Mouse (Mus musculus) heart, postnatal 0 days (tissue): ENCODE measurements at regions not wholly inside any gene's neighbourhood (a gene's known extent, or its start where the extent isn't known, plus 50 kb on each side); places are given as distances from the start of the nearest gene placed in this dataset.

Experiments used
- ATAC-seq: fragments of 200-750 bp; cut with Nextera tagmentation; 2 replicates; pipeline ENCODE4 v1.8.0; 2017; ENCODE audit warnings: low read depth, moderate number of reproducible peaks, moderate library complexity; ENCODE audit not compliant: insufficient read depth
- DNase-seq: peaks from one replicate; pipeline ENCODE4 v3.0.0-alpha.2; 2016; ENCODE audit warnings: low spot score
- H3K27ac ChIP-seq: fragments of 300-500 bp; sonication (generic); 2 replicates; pipeline ENCODE4 v1.5.1; 2014; ENCODE audit warnings: low read depth, mild to moderate bottlenecking
- H3K27me3 ChIP-seq: fragments of 300-500 bp; sonication (generic); 2 replicates; pipeline ENCODE4 v1.6.1; 2014; ENCODE audit warnings: low read length, mixed read lengths; ENCODE audit not compliant: control insufficient read depth, insufficient read depth
- H3K36me3 ChIP-seq: fragments of 300-500 bp; sonication (generic); replicated peaks from 2 replicates; pipeline ENCODE4 v1.6.1; 2014; ENCODE audit warnings: low read length, mixed read lengths; ENCODE audit not compliant: control insufficient read depth, insufficient read depth
- H3K4me1 ChIP-seq: fragments of 300-500 bp; sonication (generic); 2 replicates; pipeline ENCODE4 v1.6.1; 2014; ENCODE audit warnings: antibody characterized with exemption; ENCODE audit not compliant: control insufficient read depth, insufficient read depth
- H3K4me2 ChIP-seq: fragments of 300-500 bp; sonication (generic); 2 replicates; pipeline ENCODE4 v1.6.1; 2014; ENCODE audit warnings: low read depth, mild to moderate bottlenecking, low read length, moderate library complexity
- H3K4me3 ChIP-seq: fragments of 300-500 bp; sonication (generic); 2 replicates; pipeline ENCODE4 v1.5.1; 2014; ENCODE audit warnings: low read depth, low read length
- H3K9ac ChIP-seq: fragments of 300-500 bp; sonication (generic); replicated peaks from 2 replicates; pipeline ENCODE4 v1.6.1; 2014; ENCODE audit warnings: low read depth, low read length, mixed read lengths
- H3K9me3 ChIP-seq: fragments of 300-500 bp; sonication (generic); replicated peaks from 2 replicates; pipeline ENCODE4 v1.6.1; 2016; ENCODE audit warnings: low read length; ENCODE audit not compliant: control insufficient read depth
- CTCF ChIP-seq: IDR thresholded peaks from 2 replicates; pipeline ENCODE4 v1.5.1; 2016; ENCODE audit warnings: antibody characterized with exemption, control low read depth, low read depth
- EP300 ChIP-seq: IDR thresholded peaks from 2 replicates; pipeline ENCODE4 v1.6.1; 2016; ENCODE audit warnings: antibody characterized with exemption, low read depth
- WGBS: fragments of 180-500 bp; shearing (Covaris S2); extraction: QIAGEN DNeasy Blood & Tissue Kit; methylation state at CpG from one replicate; pipeline ENCODE4 v1.1.7; 2014; 5-methylcytosine and 5-hydroxymethylcytosine counted together

DNA sequence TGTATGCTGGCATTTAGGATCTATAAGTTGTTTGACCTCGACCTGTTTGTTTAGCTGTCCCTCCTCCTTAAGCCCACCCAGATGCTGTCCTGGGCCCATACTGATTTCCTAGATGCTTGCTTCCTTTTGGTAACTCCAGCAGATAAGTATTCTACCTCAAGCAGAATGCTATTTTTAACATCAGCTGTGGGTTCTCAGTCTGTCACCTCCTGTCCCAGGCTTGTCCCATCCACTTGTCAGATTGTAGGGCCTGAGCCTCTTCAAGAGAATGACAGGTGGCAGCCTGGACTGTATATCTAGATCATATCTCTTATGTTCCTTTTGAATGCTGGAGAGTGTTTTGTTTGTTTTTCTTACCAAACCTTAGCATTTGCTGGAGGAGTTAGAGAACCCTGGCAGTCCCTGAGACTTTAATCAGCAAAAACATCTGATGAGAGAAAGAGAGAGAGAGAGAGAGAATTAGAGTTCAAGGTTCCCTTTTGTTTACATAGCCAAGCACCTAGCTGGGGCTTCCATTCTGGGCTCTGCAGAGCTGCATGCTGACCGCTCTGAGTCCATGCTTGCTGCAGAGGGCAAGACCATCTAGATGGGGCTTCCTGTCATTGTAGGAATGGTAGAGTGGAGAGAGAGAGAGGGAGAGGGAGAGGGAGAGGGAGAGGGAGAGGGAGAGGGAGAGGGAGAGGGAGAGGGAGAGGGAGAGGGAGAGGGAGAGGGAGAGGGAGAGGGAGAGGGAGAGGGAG is 89.7 kb upstream of the Map1b start:
- no peak overlapping the region for H3K27ac ChIP-seq
- 0 out of 2 replicates have a peak, but pooled peaks cover 4% of the 10 kb centered on the region for H3K9me3 ChIP-seq
- 33% methylated on average over 2 of the region's 2 CpGs for WGBS
- no peak overlapping the region for H3K4me3 ChIP-seq
- no peak overlapping the region for H3K9ac ChIP-seq
- no peaks in the 10 kb centered on the region for H3K36me3 ChIP-seq
- DNase-seq (peak; percentile 19), ATAC-seq (no peak)
- peaks cover 18% of the 10 kb centered on the region for H3K4me1 ChIP-seq
- H3K27me3 ChIP-seq = no peaks in the 10 kb centered on the region
- TF ChIP-seq EP300 (no peak), CTCF (no peak)
- no peak overlapping the region for H3K4me2 ChIP-seq

DNA sequence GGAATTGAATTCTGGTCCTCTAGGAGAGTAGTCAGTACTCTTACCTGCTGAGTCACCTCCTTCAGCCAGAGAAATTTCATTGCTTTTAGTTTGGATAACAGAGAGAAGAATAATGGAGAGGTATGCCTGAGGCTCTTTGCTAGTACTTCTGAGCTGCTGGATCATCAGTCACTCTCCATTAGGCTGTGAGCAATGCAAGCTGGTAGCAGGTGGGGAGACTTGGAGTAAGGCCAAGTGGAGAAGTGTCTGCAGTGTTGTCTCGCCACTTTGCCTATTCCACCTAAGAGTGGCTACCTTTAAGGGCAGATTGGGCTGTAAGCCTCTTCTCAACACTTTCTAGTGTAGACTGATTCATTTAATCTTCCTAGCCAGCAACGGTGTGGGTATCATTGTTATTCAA is 81.6 kb upstream of the Map1b start:
- Histone ChIP-seq H3K4me2 (no peak overlapping the region), H3K9ac (no peak overlapping the region), H3K36me3 (no peaks in the 10 kb centered on the region), H3K27me3 (no peaks in the 10 kb centered on the region; the same call in 1 of the 2 replicates), H3K4me3 (no peak overlapping the region), H3K27ac (no peak overlapping the region), H3K9me3 (no peaks in the 10 kb centered on the region), H3K4me1 (no peaks in the 10 kb centered on the region)
- TF ChIP-seq EP300 (no peak), CTCF (no peak)
- WGBS = 42% methylated on average over 2 of the region's 2 CpGs
- DNase-seq (no peak), ATAC-seq (no peak)

DNA sequence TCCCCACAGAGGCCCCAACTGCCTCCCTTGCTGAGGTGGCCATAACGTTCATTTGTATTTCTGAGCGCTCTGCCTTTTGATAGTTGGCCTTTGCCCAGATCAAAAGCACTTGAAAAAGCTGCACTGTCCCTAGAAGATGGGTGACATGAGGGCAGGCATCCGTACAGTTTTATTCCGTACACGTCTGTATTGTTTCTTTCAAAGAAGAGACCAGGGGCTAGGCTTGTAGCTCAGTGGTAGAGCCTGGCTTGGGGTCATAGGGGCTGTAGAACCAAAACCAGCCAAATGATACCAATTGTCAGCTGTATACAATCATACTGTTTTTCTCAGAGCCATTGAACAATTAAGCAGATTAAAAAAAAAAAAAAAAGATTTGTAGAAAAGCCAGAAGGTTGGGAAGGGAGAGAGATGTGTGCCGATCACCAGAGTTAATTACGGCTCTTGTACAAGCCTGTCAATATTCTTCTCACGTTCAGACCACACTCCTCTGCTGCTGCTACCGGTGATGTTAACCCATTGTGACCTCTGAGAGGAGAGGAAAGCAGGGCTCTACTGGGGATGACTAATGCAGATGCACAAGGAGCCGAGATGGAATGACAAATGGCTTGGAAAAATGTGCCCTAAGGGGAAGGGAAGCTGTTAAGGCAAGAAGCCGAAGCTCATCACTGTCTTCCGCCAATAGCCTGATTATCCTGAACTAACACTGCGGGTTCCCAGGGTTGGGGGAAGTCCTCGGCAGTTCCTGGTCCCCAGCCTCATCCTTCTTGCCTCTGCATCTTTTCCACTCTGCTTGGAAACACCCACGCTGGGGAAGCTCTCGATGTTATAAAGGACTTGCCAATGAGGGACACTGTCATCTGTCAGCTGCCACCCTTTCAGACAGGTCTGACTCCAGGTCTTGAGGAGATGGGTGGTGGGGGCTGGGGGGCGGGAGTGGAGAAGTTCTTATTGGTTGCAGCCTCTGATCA is 77.8 kb upstream of the Map1b start:
- H3K9me3 ChIP-seq = no peaks in the 10 kb centered on the region
- no peak for DNase-seq
- 48% methylated on average over 17 of the region's 17 CpGs for WGBS
- no peaks in the 10 kb centered on the region for H3K36me3 ChIP-seq
- H3K27ac ChIP-seq = no peak overlapping the region
- no peak overlapping the region for H3K4me3 ChIP-seq
- H3K27me3 ChIP-seq = no peaks in the 10 kb centered on the region; the same call in 1 of the 2 replicates
- TF ChIP-seq EP300 (no peak), CTCF (no peak)
- H3K4me1 ChIP-seq = no peaks in the 10 kb centered on the region
- no peak for ATAC-seq
- H3K9ac ChIP-seq = no peak overlapping the region
- H3K4me2 ChIP-seq = no peak overlapping the region

DNA sequence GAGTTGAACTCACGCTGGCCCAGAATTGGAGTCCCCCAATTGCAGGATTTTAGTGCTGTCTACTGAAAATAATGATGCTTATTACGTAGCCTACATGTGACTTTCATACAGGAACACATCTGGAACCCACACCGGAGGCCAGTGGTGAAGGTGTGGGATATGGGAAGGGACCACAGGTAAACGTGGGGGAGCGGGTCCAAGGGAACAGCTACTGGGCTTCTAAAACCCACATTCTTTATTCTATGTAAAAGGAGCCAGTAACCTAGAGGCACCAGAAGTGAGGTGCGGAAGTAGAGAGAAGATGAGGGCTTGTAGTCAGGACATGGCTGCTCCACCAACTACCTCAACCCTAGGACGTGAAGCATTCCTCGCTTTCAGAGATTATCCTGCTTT is 76.9 kb upstream of the Map1b start:
- Histone ChIP-seq H3K4me3 (no peak overlapping the region), H3K27me3 (no peaks in the 10 kb centered on the region; the same call in 1 of the 2 replicates), H3K4me2 (no peak overlapping the region), H3K27ac (no peak overlapping the region), H3K9me3 (no peaks in the 10 kb centered on the region), H3K36me3 (no peaks in the 10 kb centered on the region), H3K9ac (no peak overlapping the region), H3K4me1 (no peaks in the 10 kb centered on the region)
- TF ChIP-seq EP300 (no peak), CTCF (no peak)
- WGBS = 61% methylated on average over 8 of the region's 8 CpGs
- no peak for ATAC-seq
- no peak for DNase-seq

DNA sequence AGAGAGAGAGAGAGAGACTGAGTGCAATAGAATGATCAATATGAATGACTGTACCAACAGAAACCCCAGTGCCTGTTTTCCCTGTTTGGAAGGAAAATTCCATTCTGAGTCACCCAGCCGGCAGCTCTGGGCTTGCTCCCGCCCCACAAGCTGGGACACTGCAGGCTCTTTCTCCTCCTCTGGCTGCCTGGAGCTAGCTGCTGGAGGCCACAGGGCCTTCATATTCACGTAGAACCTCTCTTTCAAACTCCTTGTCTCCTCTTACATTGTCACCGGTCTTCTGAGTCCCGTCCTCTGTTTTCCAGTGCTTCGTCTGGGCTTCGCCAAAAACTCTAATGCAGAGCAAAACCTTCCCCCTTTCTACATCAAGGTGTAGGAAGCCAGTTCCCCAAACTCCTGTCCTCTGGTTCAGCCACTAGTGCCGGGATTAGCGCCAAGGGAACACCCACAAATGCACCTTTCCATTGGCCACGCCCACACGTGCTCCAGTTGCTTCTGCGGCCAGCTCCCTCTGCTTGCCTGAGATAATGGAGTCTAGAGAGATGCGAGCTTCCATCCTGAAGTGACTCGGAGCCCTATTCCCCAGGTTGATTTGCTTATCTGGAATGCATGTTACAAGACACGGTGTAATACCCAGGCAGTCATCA is 76.4 kb upstream of the Map1b start:
- 19% methylated on average over 15 of the region's 15 CpGs for WGBS
- Histone ChIP-seq H3K27ac (no peak overlapping the region), H3K27me3 (no peaks in the 10 kb centered on the region; the same call in 1 of the 2 replicates), H3K4me3 (no peak overlapping the region), H3K4me1 (no peaks in the 10 kb centered on the region), H3K9ac (no peak overlapping the region), H3K9me3 (no peaks in the 10 kb centered on the region), H3K36me3 (no peaks in the 10 kb centered on the region), H3K4me2 (no peak overlapping the region)
- no peak for TF ChIP-seq EP300
- no peak for TF ChIP-seq CTCF
- ATAC-seq = no peak
- DNase-seq = no peak
